Mouse (Mus musculus) gastrocnemius, postnatal 25 days (tissue): ENCODE results near the gene Apool. TPM values are rescaled to one million over a fixed set of nuclear protein-coding genes. Genes with fewer than 3 reads are reported as not detected.

Experiments used
- DNase-seq: peaks from one replicate; pipeline ENCODE4 v3.0.0; 2022
- long read RNA-seq, 2 experiments: library from polyadenylated mRNA; stranded (forward); transcript quantifications; one replicate each; pipeline ENCODE4 v2.0.0; 2021
- total RNA-seq, 2 experiments: library from RNA; stranded (reverse); gene quantifications; 1 replicate in 1 of 2; 2 replicates in 1 of 2; pipeline ENCODE4 v1.2.3; 2021

The Apool gene
- total RNA-seq: 10 to 100 TPM; 44.8 to 49.4 TPM
- long read RNA-seq, experiment 1, transcript Apool-201 (9 exons, 1,359 nt): major isoform, 71 of 80 reads
- long read RNA-seq, experiment 1, partial matches to known transcripts: 6 of 80 reads
- long read RNA-seq, experiment 1, other reads (novel, unspliced or antisense): 3 of 80 reads
- long read RNA-seq, experiment 2, transcript Apool-201 (9 exons, 1,359 nt): major isoform, 65 of 71 reads
- long read RNA-seq, experiment 2, partial matches to known transcripts: 4 of 71 reads
- long read RNA-seq, experiment 2, other reads (novel, unspliced or antisense): 2 of 71 reads

DNA sequence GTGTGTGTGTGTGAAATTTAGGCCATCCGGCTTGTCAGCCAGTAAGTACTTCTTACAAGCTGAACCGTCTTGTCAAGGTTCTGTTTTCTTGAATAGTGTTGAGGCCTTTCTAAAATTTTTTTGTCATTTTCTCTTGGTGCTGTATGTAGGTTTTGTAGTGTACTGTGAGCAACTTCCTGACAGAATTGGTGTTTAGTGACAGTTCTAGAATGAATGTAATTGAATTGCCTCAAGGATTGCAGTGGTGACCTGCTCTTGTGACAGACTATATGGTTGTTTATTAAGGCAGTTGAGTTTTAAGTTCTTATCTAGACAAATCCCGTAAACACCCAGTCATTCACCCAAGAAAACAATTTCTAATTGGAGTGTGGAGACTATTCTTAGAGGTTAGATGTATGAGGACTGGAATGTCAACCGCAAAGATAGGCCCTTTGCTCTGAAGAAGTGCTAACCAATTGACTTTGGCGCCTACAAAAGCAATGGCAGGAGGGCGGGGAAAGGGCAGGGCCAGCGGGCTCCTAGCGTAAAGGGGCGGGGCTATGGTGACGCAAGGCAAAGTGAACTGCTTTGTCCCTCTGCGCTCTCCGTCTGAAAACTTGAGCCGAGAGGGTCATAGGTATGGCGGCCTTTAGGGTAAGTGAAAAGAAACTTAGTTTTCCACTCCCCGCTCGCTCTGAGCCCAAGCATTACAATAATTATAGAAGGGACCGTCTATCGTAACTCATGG lies at the start of gene Apool:
Gene Apool (plus strand): TSS at position 531 of the 727 bp plus-strand sequence.
- peak; percentile 83 for DNase-seq

DNA sequence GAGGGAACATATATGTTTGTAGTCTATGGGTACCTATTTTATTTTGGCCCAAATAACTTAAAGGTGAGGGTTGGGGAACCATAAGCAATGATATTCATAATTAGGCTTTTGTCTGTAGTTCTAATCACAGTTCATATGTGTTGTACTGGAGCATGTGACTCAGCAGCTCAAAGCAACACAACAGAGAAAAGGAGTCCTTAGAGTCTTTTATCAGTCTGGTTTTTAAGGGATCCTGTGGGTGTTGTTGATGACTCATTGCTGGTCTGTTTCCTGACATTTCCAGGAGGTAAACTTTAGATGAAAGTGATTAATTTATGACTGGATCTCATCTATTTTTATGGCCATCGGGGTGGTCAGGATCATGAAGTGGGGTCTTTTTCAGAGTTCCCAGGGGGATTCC lies 37.6 kb upstream of the Apool start:
- no peak for DNase-seq

DNA sequence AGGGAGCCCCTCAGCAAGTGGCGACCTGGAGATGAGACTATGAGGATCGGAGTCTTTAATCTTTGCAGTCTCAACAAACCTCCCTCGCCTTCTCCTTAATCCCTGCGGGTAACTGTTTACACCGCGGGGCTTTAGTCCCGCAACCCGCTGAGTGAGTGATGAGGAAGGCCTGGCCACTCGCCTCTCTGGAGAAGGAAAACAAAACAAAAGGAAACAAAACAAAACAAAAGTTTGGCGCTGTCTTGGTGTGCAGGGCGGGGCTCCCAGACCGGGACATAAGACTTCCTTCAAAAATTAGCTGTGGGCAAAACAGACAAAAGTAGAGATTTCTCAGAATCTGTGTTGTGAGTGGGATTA lies 375 bp downstream of the Apool start:
- DNase-seq: no peak

DNA sequence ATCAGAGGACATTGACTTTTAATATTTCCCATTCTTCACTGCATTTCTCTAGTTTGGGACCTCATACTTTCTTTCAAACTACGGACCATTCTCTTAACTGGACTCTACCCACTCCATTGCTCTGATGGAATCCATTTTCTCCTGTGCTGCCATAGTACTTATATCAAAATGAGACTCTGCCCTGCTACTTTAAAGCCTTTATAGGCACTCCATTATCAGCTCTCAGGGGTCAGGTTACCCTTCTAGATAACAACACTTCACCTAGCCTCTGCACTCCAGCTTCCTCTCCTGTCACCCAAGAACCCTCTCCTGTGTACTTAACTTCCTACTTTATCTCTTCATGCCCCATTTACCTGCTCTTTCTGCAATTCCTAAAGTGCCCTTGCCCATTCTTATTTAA lies 960 bp downstream of the Apool start:
- no peak for DNase-seq

DNA sequence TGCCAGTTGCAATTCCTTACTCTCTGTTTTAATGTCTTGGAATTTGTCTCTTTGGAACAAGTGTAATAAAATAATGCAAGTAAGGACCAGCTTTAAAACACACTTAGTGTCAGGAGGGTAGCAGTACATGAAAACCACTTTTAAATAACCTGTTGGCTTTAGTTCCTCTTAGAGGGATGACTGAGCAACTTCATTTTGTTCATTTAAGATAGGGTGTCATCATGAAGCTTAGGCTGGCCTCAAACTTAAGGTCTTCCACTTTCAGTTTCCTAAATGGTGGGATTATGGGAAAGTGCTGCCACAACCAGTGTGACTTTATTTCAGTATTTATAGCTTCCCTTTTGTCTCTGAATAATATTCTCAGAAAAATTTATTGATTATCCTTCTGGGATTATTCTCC lies 9.1 kb downstream of the Apool start:
- DNase-seq: no peak

DNA sequence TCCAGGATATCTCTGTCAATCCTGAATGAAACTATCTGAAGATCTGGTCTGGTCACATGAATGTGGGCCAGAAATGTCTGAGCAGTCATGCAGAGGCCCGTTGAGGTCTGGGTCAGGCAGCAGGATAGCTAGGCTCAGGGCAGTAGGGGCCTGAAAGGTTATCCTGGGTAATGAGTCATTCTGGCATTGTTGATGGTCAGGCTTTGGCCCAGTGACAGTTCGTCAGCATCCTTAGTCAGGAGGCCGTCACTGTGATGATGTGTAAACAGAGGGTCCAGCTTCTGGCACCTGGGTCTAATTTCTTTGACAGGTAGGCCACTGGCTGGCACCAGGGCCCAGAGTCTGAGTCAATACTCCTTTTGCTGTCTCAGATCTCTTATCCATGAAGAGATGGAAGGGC lies 28.4 kb downstream of the Apool start:
- no peak for DNase-seq

DNA sequence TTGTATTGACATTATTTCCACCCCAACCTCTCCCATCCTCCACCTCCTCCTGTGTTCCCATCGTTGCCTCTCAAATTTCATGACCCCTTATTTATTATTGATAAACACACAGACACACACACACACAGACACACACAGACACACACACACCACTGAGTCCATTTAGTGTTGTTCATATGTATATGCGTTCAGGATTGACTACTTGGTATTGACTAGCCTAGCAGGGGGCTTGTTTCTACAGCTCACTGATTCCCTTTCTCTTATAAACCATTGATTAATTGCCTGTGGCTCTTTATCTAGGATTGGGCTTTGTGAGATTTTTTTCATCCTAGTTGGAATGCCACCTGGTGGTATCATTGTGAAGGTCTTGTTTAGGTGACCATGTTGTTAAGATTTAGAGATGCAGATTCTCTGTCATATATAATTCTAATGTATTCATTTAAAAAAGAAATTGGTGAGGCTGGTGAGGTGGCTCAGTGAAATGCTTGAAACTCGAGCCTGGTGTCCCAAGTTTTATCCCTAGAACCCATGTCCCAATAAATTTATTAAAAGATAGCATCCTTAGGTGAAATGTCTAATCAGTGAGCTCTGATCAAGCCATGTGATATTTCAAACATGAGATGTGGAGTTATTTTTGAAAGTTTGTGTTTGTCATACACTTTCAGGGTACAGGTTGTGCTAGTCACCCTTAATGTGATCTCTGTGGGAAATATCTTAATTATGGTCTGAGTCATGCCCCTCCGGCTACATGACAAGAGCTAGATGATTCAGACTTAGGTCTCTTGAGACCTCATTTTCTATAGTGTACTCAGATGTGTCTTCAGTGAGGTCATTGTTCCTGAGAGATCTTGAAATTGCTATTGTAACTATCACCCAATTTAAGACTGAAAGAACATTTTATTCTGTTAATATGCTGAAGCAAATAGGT lies 36.6 kb downstream of the Apool start:
- DNase-seq: no peak

DNA sequence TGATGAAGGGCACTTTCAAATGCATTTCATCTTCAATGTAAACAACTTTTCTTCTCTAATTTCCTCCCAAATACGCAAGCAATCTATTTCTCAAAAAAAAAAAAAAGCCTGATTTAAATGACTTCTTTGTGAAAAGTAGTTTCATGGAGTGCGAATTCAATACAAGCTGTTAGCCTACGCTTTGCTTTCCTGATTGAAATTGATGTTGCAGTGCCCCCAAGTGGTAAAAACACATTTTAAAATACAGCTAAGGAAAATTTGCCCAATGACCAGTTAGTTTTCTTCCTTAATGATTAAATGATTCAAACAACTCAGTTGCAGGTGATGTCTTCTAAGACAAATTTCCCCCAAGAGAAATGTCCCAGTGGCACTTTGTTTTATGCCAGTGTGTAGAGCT lies 37.3 kb downstream of the Apool start:
- no peak for DNase-seq

DNA sequence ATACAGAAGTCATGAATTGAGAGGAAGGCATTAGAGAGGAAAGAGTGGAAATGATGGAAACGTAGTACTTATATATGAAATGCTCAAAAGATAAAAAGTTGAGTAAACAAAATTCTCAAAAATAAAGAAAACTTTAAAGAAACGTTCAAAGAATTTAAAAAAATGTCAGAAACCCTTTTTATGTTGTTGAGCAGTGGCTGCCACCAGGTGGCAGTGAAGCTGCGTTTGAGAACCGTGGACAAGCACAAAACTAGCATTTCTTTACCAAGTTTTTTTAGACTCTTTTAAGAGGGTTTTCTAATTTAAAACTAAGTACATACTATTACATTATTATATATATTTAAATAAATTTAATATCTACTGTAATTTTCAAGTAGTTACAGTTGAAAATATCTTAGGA lies 57.3 kb downstream of the Apool start:
- DNase-seq: no peak

DNA sequence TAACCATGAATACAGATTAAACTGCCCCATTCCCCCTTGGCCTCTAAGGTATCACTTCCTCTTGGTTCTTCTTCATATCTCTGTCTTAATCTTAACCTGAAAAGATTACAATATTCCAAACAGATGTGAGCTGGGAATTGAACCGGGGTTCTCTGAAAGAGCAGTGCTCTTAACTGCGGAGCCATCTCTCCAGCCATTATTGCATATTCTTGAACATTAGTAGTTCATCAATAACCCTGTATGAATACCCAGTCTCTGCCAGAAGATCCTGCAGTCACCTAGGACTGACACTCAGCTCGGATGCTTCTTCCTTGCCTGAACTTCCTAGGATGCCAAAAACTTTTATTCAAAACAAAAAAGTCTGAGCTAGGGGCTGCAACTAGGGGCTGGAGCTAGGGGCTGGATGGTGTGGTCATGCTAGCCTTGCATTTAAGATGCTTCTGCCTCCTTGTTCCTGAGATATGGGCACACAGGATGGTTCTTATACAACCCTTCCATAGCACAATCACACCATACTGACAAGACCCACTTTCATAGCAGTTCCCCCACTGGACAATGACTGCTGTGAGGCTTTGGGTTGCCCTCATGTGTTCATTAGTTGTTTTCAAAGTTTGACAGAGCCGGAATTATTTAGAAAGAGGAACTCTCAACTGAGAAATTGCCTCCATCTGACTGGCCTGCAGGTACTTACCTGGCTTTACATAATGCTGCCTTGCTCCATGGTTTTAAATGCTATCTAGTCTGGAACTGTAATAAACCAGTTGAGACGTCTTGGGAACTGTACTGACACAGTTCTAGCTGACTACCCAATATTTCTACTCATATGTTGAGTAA lies 59.7 kb downstream of the Apool start:
- peak; percentile 7 for DNase-seq

DNA sequence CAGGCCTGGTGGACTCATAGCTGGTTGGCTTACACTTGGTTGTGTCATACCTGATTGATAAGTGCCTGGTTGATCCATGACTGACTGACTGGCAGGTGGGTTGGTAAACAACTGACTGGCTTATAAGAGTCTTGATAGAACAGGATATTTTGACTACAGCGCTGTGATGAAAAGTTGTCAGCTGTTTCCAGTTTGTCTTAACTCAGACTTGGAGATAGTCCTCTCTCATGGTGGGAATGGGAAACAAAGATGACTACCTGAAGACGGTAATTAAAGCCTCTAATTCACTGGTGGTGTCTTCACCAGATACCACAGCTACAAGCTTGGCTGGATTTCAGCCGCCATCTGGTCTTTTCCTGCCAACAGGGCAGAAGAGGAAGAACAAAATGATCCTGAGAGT lies 95.5 kb downstream of the Apool start, which contains the start of gene Satl1:
Gene Satl1 (minus strand): TSS at position 101 of the 400 bp plus-strand sequence.
- no peak for DNase-seq

DNA sequence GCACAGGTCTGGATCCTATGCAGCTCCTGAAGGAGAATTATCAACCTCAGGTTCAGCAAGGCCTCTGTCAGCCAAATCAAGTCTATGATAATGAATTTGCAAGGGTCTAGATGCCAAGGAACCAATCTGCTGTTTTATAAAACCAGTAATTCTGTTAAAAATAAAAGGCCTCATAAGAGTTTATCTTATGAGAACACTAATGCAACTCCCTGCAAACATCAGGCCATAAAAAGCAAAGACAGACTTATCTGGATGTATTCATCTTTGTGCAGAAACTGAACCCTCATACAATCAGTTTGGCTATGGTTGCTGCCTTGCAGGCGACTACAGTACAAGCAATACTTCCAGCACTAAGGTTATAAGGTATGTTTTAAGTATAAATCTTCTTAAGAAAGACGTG lies 101.2 kb downstream of the Apool start:
- DNase-seq: no peak

Other genes starting within 250 kb of the Apool start
- gene 4933403O08Rik, start 72.3 kb upstream of the Apool start, total RNA-seq: not detected
- not detected for gene Satl1, start 95.4 kb downstream of the Apool start, total RNA-seq
- not detected for gene 2010106E10Rik, start 183.9 kb downstream of the Apool start, total RNA-seq